Mouse (Mus musculus) heart, embryonic 11.5 days (tissue): Measurements from ENCODE around the gene Cyp2d11. TPM values are rescaled to one million over a fixed set of nuclear protein-coding genes. Genes with fewer than 3 reads are reported as not detected.
"Not testable (repeated sequence)": the region's sequence is repeated elsewhere in the genome, so short reads cannot be mapped to it uniquely, and the experiment has no call there.

ENCODE experiments used
- ATAC-seq: fragments of 200-750 bp; cut with Nextera tagmentation; replicated peaks from 2 replicates; pipeline ENCODE4 v1.8.0; 2017; ENCODE audit warnings: moderate library complexity; ENCODE audit not compliant: insufficient number of reproducible peaks, low FRiP score, low TSS enrichment
- H3K27ac ChIP-seq: fragments of 300-500 bp; sonication (generic); 2 replicates; pipeline ENCODE4 v1.5.1; 2014; ENCODE audit warnings: mild to moderate bottlenecking, low read depth, low read length
- H3K27me3 ChIP-seq: fragments of 300-500 bp; sonication (generic); 2 replicates; pipeline ENCODE4 v1.6.1; 2014; ENCODE audit warnings: mild to moderate bottlenecking, low read length, mixed read lengths; ENCODE audit not compliant: control insufficient read depth, insufficient read depth
- H3K36me3 ChIP-seq: fragments of 300-500 bp; sonication (generic); 2 replicates; pipeline ENCODE4 v1.6.1; 2014; ENCODE audit warnings: mild to moderate bottlenecking, low read length, moderate library complexity, mixed read lengths; ENCODE audit not compliant: control insufficient read depth, insufficient read depth
- H3K4me1 ChIP-seq: fragments of 300-500 bp; sonication (generic); 2 replicates; pipeline ENCODE4 v1.6.1; 2014; ENCODE audit warnings: low read length; ENCODE audit not compliant: control insufficient read depth, insufficient read depth
- H3K4me2 ChIP-seq: fragments of 300-500 bp; sonication (generic); 2 replicates; pipeline ENCODE4 v1.6.1; 2014; ENCODE audit warnings: mild to moderate bottlenecking, moderate library complexity
- H3K4me3 ChIP-seq: fragments of 300-500 bp; sonication (generic); 2 replicates; pipeline ENCODE4 v1.5.1; 2014; ENCODE audit warnings: low read depth, low read length
- H3K9ac ChIP-seq: fragments of 300-500 bp; sonication (generic); 2 replicates; pipeline ENCODE4 v1.6.1; 2014; ENCODE audit warnings: mild to moderate bottlenecking, low read depth, low read length, moderate library complexity
- H3K9me3 ChIP-seq: fragments of 300-500 bp; sonication (generic); replicated peaks from 2 replicates; pipeline ENCODE4 v1.6.1; 2016; ENCODE audit warnings: low read length; ENCODE audit not compliant: control insufficient read depth
- WGBS: fragments of 180-500 bp; shearing (Covaris S2); extraction: QIAGEN DNeasy Blood & Tissue Kit; methylation state at CpG from one replicate; pipeline ENCODE4 v1.1.7; 2014; ENCODE audit not compliant: insufficient replicate concordance; 5-methylcytosine and 5-hydroxymethylcytosine counted together
- polyA plus RNA-seq: library from polyadenylated mRNA; unstranded; fragments of >200 nt; fragmentation: Nextera tagmentation; extraction: Ambion mirVana; gene quantifications from 2 replicates; pipeline ENCODE4 v1.2.1, GENCODE M21; 2014

The Cyp2d11 gene
- polyA plus RNA-seq, 1 experiment from 2014 or later = not detected

DNA sequence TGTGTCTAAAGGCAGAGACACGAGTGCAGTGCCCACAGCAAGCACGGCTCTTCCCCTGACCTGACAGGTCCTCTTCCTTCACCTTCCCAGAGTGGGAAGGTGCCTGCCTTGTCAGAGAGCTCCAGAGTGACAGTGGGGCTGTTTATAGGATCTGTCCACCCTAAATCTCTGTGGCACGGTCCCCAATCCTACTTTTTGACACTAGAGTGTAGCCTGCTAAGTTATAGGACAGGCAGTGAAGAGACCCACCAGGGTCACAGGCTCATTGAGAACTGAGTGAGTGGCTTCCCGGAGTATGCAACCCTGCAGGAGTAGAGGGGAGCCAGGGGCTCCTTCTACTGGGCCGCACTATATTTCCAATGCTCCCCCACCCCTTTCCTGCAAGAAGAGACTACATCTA is 16.1 kb downstream of the Cyp2d11 start:
- H3K9me3 ChIP-seq = no peaks in the 10 kb centered on the region
- no peaks in the 10 kb centered on the region for H3K36me3 ChIP-seq
- no peak overlapping the region for H3K4me2 ChIP-seq
- H3K4me1 ChIP-seq = peaks cover 10% of the 10 kb centered on the region
- H3K27me3 ChIP-seq = no peaks in the 10 kb centered on the region
- no peak overlapping the region for H3K9ac ChIP-seq
- ATAC-seq = no peak
- no peak overlapping the region for H3K27ac ChIP-seq
- WGBS = 71% methylated on average over 5 of the region's 5 CpGs
- no peak overlapping the region for H3K4me3 ChIP-seq

DNA sequence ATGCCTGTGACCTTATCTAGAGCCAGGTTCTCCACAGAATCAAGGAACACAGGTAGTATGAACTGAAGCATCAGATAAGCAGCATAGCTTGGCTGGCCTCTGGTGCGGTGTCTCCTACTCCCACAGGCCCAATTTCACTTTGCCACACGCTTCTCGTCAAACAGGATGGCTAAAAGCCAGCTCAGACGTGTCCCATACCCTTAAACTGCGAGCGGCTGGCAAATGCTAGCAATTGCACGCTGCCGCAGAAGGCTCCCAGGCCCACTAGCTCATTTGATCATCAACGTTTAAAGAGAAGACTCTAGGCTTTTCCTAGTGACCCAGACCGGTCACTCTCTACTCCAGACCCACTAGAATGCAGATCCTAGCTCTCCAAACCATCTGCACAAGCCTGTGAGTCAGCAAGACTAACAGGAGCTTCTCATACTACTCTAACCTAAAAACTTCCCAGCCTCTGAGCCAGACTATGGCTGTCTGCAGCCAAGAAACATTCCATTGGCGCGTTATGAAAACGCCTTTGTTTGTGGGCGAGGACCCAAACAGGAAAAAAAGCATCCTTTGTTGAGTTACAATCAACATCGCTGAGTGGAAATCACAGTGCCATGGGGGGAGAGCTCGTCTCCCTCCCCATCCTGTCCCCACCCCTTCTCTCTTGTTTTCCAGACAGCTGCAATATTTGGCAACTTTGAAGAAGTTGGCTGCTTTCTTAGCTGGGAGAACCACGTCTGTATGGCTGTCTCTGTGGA is 17.3 kb downstream of the Cyp2d11 start:
- H3K4me3 ChIP-seq = no peak overlapping the region
- H3K9ac ChIP-seq = no peak overlapping the region
- H3K4me2 ChIP-seq = no peak overlapping the region
- no peaks in the 10 kb centered on the region for H3K36me3 ChIP-seq
- no peak for ATAC-seq
- WGBS = 72% methylated on average over 17 of the region's 17 CpGs
- H3K4me1 ChIP-seq = peaks cover 10% of the 10 kb centered on the region
- H3K27me3 ChIP-seq = no peaks in the 10 kb centered on the region
- no peak overlapping the region for H3K27ac ChIP-seq
- no peaks in the 10 kb centered on the region for H3K9me3 ChIP-seq

DNA sequence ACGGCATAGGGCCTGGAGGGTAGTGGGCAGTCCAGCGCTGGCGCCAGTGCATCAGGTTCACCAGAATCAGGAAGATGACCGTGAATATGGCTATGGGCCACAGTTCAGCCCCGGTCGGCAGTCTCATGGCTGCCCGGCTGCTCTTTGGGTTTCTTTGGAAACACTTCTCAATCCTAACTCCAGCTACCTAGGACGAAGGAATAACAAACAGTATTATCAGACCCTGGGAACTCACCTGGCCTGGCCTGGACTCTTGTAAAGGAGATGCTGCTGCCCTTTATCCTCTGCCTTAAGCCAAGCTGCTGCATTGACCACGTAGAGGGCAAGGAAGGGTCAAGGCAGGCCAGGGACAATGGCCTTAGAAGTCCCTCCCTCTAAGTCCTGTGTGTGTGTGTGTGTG is 18.0 kb downstream of the Cyp2d11 start:
- Histone ChIP-seq H3K4me2 (no peak overlapping the region), H3K4me3 (no peak overlapping the region), H3K36me3 (no peaks in the 10 kb centered on the region), H3K9me3 (no peaks in the 10 kb centered on the region), H3K27ac (no peak overlapping the region), H3K9ac (no peak overlapping the region), H3K27me3 (no peaks in the 10 kb centered on the region), H3K4me1 (peaks cover 8% of the 10 kb centered on the region)
- ATAC-seq = no peak
- WGBS = 88% methylated on average over 9 of the region's 9 CpGs

DNA sequence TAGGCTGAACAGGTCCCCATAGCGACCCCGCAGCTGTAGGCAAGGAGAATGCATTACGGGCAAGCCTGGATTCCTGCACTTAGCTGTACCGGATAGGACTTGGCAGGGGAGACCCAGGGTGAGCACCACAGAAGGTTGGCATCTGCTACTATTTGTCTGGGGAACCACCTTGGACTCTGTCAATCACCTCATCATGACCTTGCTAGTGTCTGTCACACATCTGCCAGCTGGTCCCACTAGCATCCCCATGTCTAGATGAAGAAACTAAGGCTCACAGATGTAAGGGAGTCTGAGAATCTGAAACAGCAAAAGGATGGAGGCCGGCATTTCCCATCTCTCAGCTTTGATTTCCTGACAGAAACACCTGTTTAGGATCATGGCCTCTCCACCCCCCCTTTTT is 19.4 kb downstream of the Cyp2d11 start:
- ATAC-seq = no peak

DNA sequence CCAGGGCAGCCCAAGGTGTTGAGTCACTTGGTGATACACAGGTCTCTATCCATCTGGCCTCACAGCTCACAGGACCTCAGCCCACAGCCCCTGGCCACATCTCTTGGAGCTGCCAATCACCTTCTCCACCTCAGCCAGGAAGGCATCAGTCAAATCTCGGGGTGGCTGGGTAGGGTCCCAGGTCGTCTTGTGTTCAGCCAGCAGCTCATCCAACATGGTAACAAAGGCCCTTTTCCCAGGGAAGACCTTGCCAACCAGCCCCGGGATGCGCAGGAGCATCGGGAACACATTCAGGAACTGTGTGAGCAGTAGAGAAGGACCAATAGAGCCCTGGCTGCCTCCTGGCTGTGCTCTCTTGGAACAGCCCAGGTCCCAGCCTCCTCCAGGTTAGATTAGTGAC is 20.8 kb downstream of the Cyp2d11 start:
- no peak for ATAC-seq
- Histone ChIP-seq H3K4me3 (no peak overlapping the region), H3K4me1 (no peaks in the 10 kb centered on the region), H3K36me3 (no peaks in the 10 kb centered on the region), H3K9me3 (no peaks in the 10 kb centered on the region), H3K27me3 (no peaks in the 10 kb centered on the region), H3K9ac (no peak overlapping the region), H3K27ac (no peak overlapping the region), H3K4me2 (no peak overlapping the region)
- 84% methylated on average over 5 of the region's 5 CpGs for WGBS

More for the DNA sequence above, 19.4 kb downstream of the Cyp2d11 start:
- H3K27ac ChIP-seq = no peak overlapping the region
- H3K36me3 ChIP-seq = no peaks in the 10 kb centered on the region
- H3K4me3 ChIP-seq = no peak overlapping the region
- H3K27me3 ChIP-seq = no peaks in the 10 kb centered on the region
- peaks cover 1% of the 10 kb centered on the region; the same call in 1 of the 2 replicates for H3K4me1 ChIP-seq
- no peaks in the 10 kb centered on the region for H3K9me3 ChIP-seq
- no peak overlapping the region for H3K9ac ChIP-seq
- WGBS = 81% methylated on average over 5 of the region's 5 CpGs
- no peak overlapping the region for H3K4me2 ChIP-seq

DNA sequence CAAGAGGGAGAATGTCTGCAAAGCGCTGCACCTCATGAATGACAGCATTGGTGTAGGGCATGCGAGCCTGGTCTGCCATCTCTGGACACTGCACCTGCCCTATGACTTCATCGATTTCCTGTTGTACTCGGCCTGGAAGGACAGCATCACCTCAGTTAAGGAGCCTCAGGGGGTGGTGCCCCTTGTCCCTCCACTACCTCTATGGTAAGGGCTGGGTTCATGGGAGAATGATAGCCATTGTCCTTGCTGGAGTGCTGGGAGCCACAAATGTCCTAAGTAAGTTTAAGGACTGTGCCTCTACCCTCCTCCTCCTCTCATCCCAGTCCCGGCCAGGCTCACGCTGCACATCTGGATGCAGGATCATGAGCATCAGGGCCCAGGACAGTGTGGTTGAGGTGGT is 21.4 kb downstream of the Cyp2d11 start:
- no peaks in the 10 kb centered on the region for H3K9me3 ChIP-seq
- H3K9ac ChIP-seq = no peak overlapping the region
- no peak overlapping the region for H3K27ac ChIP-seq
- 82% methylated on average over 6 of the region's 6 CpGs for WGBS
- H3K36me3 ChIP-seq = no peaks in the 10 kb centered on the region
- no peaks in the 10 kb centered on the region for H3K27me3 ChIP-seq
- no peak for ATAC-seq
- H3K4me2 ChIP-seq = no peak overlapping the region
- H3K4me3 ChIP-seq = no peak overlapping the region
- H3K4me1 ChIP-seq = no peaks in the 10 kb centered on the region

DNA sequence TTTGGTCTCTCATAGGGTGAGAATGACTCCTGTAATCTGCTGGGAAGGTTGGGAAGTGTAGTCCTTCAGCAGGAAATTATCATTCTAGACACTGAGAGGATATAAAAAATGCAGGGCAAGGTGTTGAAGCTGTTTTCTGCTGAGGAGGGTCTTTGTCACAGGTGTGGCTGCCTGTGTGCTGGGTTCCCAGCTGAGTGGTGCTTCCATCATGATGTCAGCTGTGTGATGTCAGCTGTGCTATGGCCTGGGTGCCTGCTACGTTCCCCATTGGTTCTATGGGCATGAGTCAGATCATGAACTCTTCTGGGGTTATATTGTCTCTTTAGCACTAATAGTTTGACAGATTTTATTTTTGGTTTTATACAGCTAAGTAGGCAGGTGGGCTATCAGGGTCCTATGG is 25.0 kb downstream of the Cyp2d11 start:
- no peak overlapping the region for H3K9ac ChIP-seq
- ATAC-seq = no peak
- H3K4me3 ChIP-seq = no peak overlapping the region
- no peaks in the 10 kb centered on the region for H3K9me3 ChIP-seq
- H3K4me1 ChIP-seq = no peaks in the 10 kb centered on the region
- H3K36me3 ChIP-seq = no peaks in the 10 kb centered on the region
- 68% methylated on average over 1 of the region's 1 CpGs for WGBS
- no peak overlapping the region for H3K27ac ChIP-seq
- H3K27me3 ChIP-seq = no peaks in the 10 kb centered on the region
- H3K4me2 ChIP-seq = no peak overlapping the region

DNA sequence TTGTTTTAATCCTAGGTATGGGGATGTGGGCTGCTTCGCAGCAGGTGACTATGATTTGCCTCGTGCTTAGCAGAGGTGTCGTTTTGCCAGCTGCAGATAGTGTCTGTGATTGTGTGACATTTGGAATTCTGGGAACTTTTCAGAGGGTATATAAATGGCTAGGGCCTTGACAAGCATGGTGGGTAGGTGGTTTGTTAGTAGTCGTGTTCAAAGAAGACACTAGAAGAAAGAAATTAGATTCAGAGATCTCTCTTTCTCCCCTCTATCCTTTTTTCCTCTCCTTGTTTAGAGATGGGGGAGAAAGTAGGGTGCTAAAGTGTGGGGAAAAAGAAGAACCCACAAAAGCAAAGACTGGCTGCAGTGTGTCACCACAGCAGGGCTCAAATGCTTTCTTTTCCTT is 25.7 kb downstream of the Cyp2d11 start:
- no peak overlapping the region for H3K27ac ChIP-seq
- no peaks in the 10 kb centered on the region for H3K9me3 ChIP-seq
- H3K4me1 ChIP-seq = no peaks in the 10 kb centered on the region
- no peak overlapping the region for H3K4me2 ChIP-seq
- WGBS = 76% methylated on average over 4 of the region's 4 CpGs
- no peaks in the 10 kb centered on the region for H3K27me3 ChIP-seq
- no peaks in the 10 kb centered on the region for H3K36me3 ChIP-seq
- H3K4me3 ChIP-seq = no peak overlapping the region
- no peak for ATAC-seq
- no peak overlapping the region for H3K9ac ChIP-seq

DNA sequence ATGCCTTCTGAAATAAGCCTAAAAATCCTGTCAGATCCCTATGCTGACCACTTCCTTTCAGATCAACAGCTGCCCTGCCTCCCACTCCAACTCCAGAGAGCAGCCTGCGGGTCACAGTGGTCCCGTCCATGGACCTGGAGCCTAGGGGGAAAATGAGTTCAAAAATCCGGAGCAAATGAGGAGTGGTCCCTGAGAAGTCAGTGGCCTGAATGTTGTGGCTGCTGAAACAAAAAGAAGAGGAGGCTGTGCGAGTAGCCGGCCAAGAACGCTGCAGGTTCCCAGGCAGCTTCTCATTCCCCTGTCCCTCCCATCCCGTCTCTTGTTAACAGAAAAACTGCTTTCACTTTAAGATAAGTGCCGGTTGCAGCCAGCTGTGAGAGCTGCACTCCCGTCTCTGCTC is 29.3 kb downstream of the Cyp2d11 start:
- not testable (repeated sequence) for H3K4me2 ChIP-seq, ATAC-seq, H3K36me3 ChIP-seq, H3K9ac ChIP-seq, H3K4me1 ChIP-seq, H3K27me3 ChIP-seq, H3K9me3 ChIP-seq, H3K27ac ChIP-seq, H3K4me3 ChIP-seq
- 13% methylated on average over 6 of the region's 9 CpGs for WGBS
